Mouse (Mus musculus) heart, embryonic 13.5 days (tissue): ENCODE measurements around the gene Kcnh1. TPM values are rescaled to one million over a fixed set of nuclear protein-coding genes. Genes with fewer than 3 reads are reported as not detected.

Source experiments
- ATAC-seq: fragments of 200-750 bp; cut with Nextera tagmentation; 2 replicates; pipeline ENCODE4 v1.8.0; 2017; ENCODE audit warnings: moderate TSS enrichment; ENCODE audit not compliant: insufficient number of reproducible peaks, low FRiP score, low TSS enrichment; ENCODE audit errors: extremely low read depth
- H3K27ac ChIP-seq: fragments of 300-500 bp; sonication (generic); replicated peaks from 2 replicates; pipeline ENCODE4 v1.5.1; 2015; ENCODE audit warnings: moderate library complexity, mild to moderate bottlenecking, inconsistent platforms
- H3K27me3 ChIP-seq: fragments of 300-500 bp; sonication (generic); replicated peaks from 2 replicates; pipeline ENCODE4 v1.6.1; 2015; ENCODE audit warnings: mild to moderate bottlenecking, inconsistent platforms
- H3K36me3 ChIP-seq: fragments of 300-500 bp; sonication (generic); 2 replicates; pipeline ENCODE4 v1.6.1; 2015; ENCODE audit warnings: mild to moderate bottlenecking, inconsistent platforms
- H3K4me1 ChIP-seq: fragments of 300-500 bp; sonication (generic); 2 replicates; pipeline ENCODE4 v1.6.1; 2015; ENCODE audit warnings: inconsistent platforms
- H3K4me2 ChIP-seq: fragments of 300-500 bp; sonication (generic); 2 replicates; pipeline ENCODE4 v1.6.1; 2015; ENCODE audit warnings: inconsistent platforms, mild to moderate bottlenecking, moderate library complexity
- H3K4me3 ChIP-seq: fragments of 300-500 bp; sonication (generic); 2 replicates; pipeline ENCODE4 v1.5.1; 2015; ENCODE audit warnings: moderate library complexity, mild to moderate bottlenecking, inconsistent platforms
- H3K9ac ChIP-seq: fragments of 300-500 bp; sonication (generic); 2 replicates; pipeline ENCODE4 v1.6.1; 2015; ENCODE audit warnings: inconsistent platforms, mild to moderate bottlenecking, moderate library complexity
- H3K9me3 ChIP-seq: fragments of 300-500 bp; sonication (generic); 2 replicates; pipeline ENCODE4 v1.6.1; 2016; ENCODE audit warnings: inconsistent platforms
- WGBS: fragments of 180-500 bp; shearing (Covaris S2); methylation state at CpG from one replicate; pipeline ENCODE4 v1.1.7; 2015; ENCODE audit warnings: mixed read lengths; 5-methylcytosine and 5-hydroxymethylcytosine counted together
- polyA plus RNA-seq: library from polyadenylated mRNA; unstranded; fragments of >200 nt; fragmentation: Nextera tagmentation; extraction: Ambion mirVana; gene quantifications from 2 replicates; pipeline ENCODE4 v1.2.1, GENCODE M21; 2015

The Kcnh1 gene
- polyA plus RNA-seq, 1 experiment from 2014 or later: 0.55 TPM

GRCm38 (mm10) chr1:192444658-192445447, 254.3 kb downstream of the Kcnh1 start:
- Histone ChIP-seq H3K27me3 (peaks cover 28% of the 10 kb centered on the region), H3K27ac (no peak overlapping the region)

GRCm38 (mm10) chr1:192446158-192446557, 255.6 kb downstream of the Kcnh1 start:
- ATAC-seq: no peak
- Histone ChIP-seq H3K9ac (no peak overlapping the region), H3K9me3 (no peaks in the 10 kb centered on the region), H3K4me3 (no peak overlapping the region), H3K4me1 (peaks cover 13% of the 10 kb centered on the region), H3K27ac (no peak overlapping the region), H3K4me2 (no peak overlapping the region), H3K27me3 (peaks cover 28% of the 10 kb centered on the region), H3K36me3 (no peaks in the 10 kb centered on the region)
- 47% methylated on average over 5 of the region's 5 CpGs for WGBS

More at GRCm38 (mm10) chr1:192444658-192445447, 254.3 kb downstream of the Kcnh1 start:
- H3K9me3 ChIP-seq: no peaks in the 10 kb centered on the region
- H3K4me1 ChIP-seq: peaks cover 13% of the 10 kb centered on the region
- H3K4me3 ChIP-seq: no peak overlapping the region
- no peak overlapping the region for H3K9ac ChIP-seq
- WGBS: 40% methylated on average over 7 of the region's 7 CpGs
- no peak for ATAC-seq
- H3K4me2 ChIP-seq: no peak overlapping the region
- no peaks in the 10 kb centered on the region for H3K36me3 ChIP-seq

GRCm38 (mm10) chr1:192447666-192448065, 257.1 kb downstream of the Kcnh1 start:
- no peak overlapping the region for H3K9ac ChIP-seq
- peaks cover 13% of the 10 kb centered on the region for H3K4me1 ChIP-seq
- peaks cover 35% of the 10 kb centered on the region for H3K27me3 ChIP-seq
- no peaks in the 10 kb centered on the region for H3K9me3 ChIP-seq
- no peak overlapping the region for H3K4me2 ChIP-seq
- no peak overlapping the region for H3K27ac ChIP-seq
- 52% methylated on average over 2 of the region's 2 CpGs for WGBS
- ATAC-seq: no peak
- no peaks in the 10 kb centered on the region for H3K36me3 ChIP-seq
- no peak overlapping the region for H3K4me3 ChIP-seq

GRCm38 (mm10) chr1:192448512-192448911, 257.9 kb downstream of the Kcnh1 start:
- Histone ChIP-seq H3K27me3 (peaks cover 30% of the 10 kb centered on the region), H3K9me3 (no peaks in the 10 kb centered on the region), H3K4me3 (no peak overlapping the region), H3K9ac (no peak overlapping the region), H3K27ac (no peak overlapping the region), H3K4me2 (no peak overlapping the region), H3K4me1 (peaks cover 15% of the 10 kb centered on the region), H3K36me3 (no peaks in the 10 kb centered on the region)
- no peak for ATAC-seq
- 71% methylated on average over 1 of the region's 1 CpGs for WGBS

GRCm38 (mm10) chr1:192449572-192450351, 259.2 kb downstream of the Kcnh1 start:
- peaks cover 15% of the 10 kb centered on the region for H3K4me1 ChIP-seq
- no peak for ATAC-seq
- no peak overlapping the region for H3K4me3 ChIP-seq
- H3K36me3 ChIP-seq: no peaks in the 10 kb centered on the region
- no peak overlapping the region for H3K9ac ChIP-seq
- 55% methylated on average over 4 of the region's 4 CpGs for WGBS
- H3K4me2 ChIP-seq: no peak overlapping the region
- H3K27ac ChIP-seq: no peak overlapping the region
- H3K9me3 ChIP-seq: no peaks in the 10 kb centered on the region
- peaks cover 30% of the 10 kb centered on the region; the same call in 1 of the 2 replicates for H3K27me3 ChIP-seq

- no peak overlapping the region for H3K9ac ChIP-seq
- H3K4me3 ChIP-seq: no peak overlapping the region
- H3K27ac ChIP-seq: no peak overlapping the region
- peaks cover 12% of the 10 kb centered on the region; the same call in 1 of the 2 replicates for H3K4me1 ChIP-seq
- no peaks in the 10 kb centered on the region for H3K36me3 ChIP-seq
- peaks cover 30% of the 10 kb centered on the region; the same call in 1 of the 2 replicates for H3K27me3 ChIP-seq
- H3K4me2 ChIP-seq: no peak overlapping the region
- no peaks in the 10 kb centered on the region for H3K9me3 ChIP-seq
- no peak for ATAC-seq
These were observed 259.9 kb downstream of the Kcnh1 start for GRCm38 (mm10) chr1:192450425-192450824.

- Histone ChIP-seq H3K9me3 (no peaks in the 10 kb centered on the region), H3K27ac (no peak overlapping the region), H3K9ac (no peak overlapping the region), H3K4me1 (peaks cover 12% of the 10 kb centered on the region; the same call in 1 of the 2 replicates), H3K4me2 (no peak overlapping the region), H3K36me3 (no peaks in the 10 kb centered on the region), H3K27me3 (peaks cover 30% of the 10 kb centered on the region; the same call in 1 of the 2 replicates), H3K4me3 (no peak overlapping the region)
- 51% methylated on average over 4 of the region's 4 CpGs for WGBS
- ATAC-seq: no peak
These were observed 261.1 kb downstream of the Kcnh1 start for GRCm38 (mm10) chr1:192451722-192452121.

GRCm38 (mm10) chr1:192454501-192454900, 263.9 kb downstream of the Kcnh1 start:
- no peak for ATAC-seq
- H3K4me1 ChIP-seq: peaks cover 18% of the 10 kb centered on the region; the same call in 1 of the 2 replicates
- no peak overlapping the region for H3K9ac ChIP-seq
- no peak overlapping the region for H3K4me2 ChIP-seq
- no peak overlapping the region for H3K4me3 ChIP-seq
- H3K36me3 ChIP-seq: no peaks in the 10 kb centered on the region
- 41% methylated on average over 1 of the region's 1 CpGs for WGBS
- no peaks in the 10 kb centered on the region for H3K9me3 ChIP-seq
- H3K27me3 ChIP-seq: peaks cover 14% of the 10 kb centered on the region; the same call in 1 of the 2 replicates
- no peak overlapping the region for H3K27ac ChIP-seq

GRCm38 (mm10) chr1:192454981-192455380, 264.4 kb downstream of the Kcnh1 start:
- 64% methylated on average over 4 of the region's 4 CpGs for WGBS
- Histone ChIP-seq H3K27ac (no peak overlapping the region), H3K27me3 (peaks cover 11% of the 10 kb centered on the region; the same call in 1 of the 2 replicates), H3K9ac (no peak overlapping the region), H3K36me3 (no peaks in the 10 kb centered on the region), H3K4me3 (no peak overlapping the region), H3K4me2 (no peak overlapping the region), H3K9me3 (no peaks in the 10 kb centered on the region), H3K4me1 (peaks cover 18% of the 10 kb centered on the region; the same call in 1 of the 2 replicates)
- ATAC-seq: no peak

GRCm38 (mm10) chr1:192457037-192457436, 266.5 kb downstream of the Kcnh1 start:
- peaks cover 18% of the 10 kb centered on the region; the same call in 1 of the 2 replicates for H3K4me1 ChIP-seq
- no peak for ATAC-seq
- WGBS: 33% methylated on average over 3 of the region's 3 CpGs
- no peak overlapping the region for H3K27ac ChIP-seq
- H3K9me3 ChIP-seq: no peaks in the 10 kb centered on the region
- H3K36me3 ChIP-seq: no peaks in the 10 kb centered on the region
- H3K27me3 ChIP-seq: peaks cover under 1% of the 10 kb centered on the region; the same call in 1 of the 2 replicates
- no peak overlapping the region for H3K4me2 ChIP-seq
- H3K4me3 ChIP-seq: no peak overlapping the region
- H3K9ac ChIP-seq: no peak overlapping the region

- no peak overlapping the region for H3K4me2 ChIP-seq
- WGBS: 70% methylated on average over 6 of the region's 6 CpGs
- peaks cover 18% of the 10 kb centered on the region; the same call in 1 of the 2 replicates for H3K4me1 ChIP-seq
- H3K9ac ChIP-seq: no peak overlapping the region
- no peaks in the 10 kb centered on the region; the same call in 1 of the 2 replicates for H3K27me3 ChIP-seq
- H3K27ac ChIP-seq: no peak overlapping the region
- no peaks in the 10 kb centered on the region for H3K9me3 ChIP-seq
- H3K4me3 ChIP-seq: no peak overlapping the region
- no peaks in the 10 kb centered on the region for H3K36me3 ChIP-seq
- ATAC-seq: no peak
These were observed 267.1 kb downstream of the Kcnh1 start for GRCm38 (mm10) chr1:192457526-192458206.
